Mouse (Mus musculus) lung, adult 2 months (tissue): ENCODE data around the gene Rpl27. TPM values are rescaled to one million over a fixed set of nuclear protein-coding genes. Genes with fewer than 3 reads are reported as not detected.
"Not testable (repeated sequence)": the region's sequence is repeated elsewhere in the genome, so short reads cannot be mapped to it uniquely, and the experiment has no call there.

ENCODE experiments used
- DNase-seq: peaks from one replicate; pipeline ENCODE4 v3.0.0; 2022
- H3K4me1 ChIP-seq: fragments of 200-500 bp; 2 replicates; pipeline ENCODE4 v1.6.1; 2011; ENCODE audit warnings: low read length; ENCODE audit not compliant: control insufficient read depth, insufficient read depth
- H3K4me3 ChIP-seq: fragments of 200-500 bp; replicated peaks from 2 replicates; pipeline ENCODE3; 2011; ENCODE audit warnings: low read depth, mild to moderate bottlenecking, control low read depth, low read length; ENCODE audit errors: extremely low read depth
- CTCF ChIP-seq: fragments of 200-500 bp; IDR thresholded peaks from 2 replicates; pipeline ENCODE4 v1.5.1; 2011; ENCODE audit warnings: mild to moderate bottlenecking, low read length, control low read depth; ENCODE audit not compliant: insufficient read depth
- POLR2A ChIP-seq: fragments of 200-500 bp; IDR thresholded peaks from 2 replicates; pipeline ENCODE4 v1.6.1; 2011; ENCODE audit warnings: low read depth, mild to moderate bottlenecking, control low read depth, low read length, borderline replicate concordance; ENCODE audit errors: extremely low read depth
- WGBS: fragments of 180-500 bp; shearing (Covaris S2); methylation state at CpG from one replicate; pipeline ENCODE4 v1.1.7; 2018; 5-methylcytosine and 5-hydroxymethylcytosine counted together
- polyA plus RNA-seq: library from polyadenylated mRNA; depleted of rRNA; stranded (reverse); fragments of >200 nt; gene quantifications from 2 replicates; pipeline ENCODE4 v1.2.3, GENCODE M21; 2012

Gene Rpl27
- polyA plus RNA-seq, 1 experiment = 221 TPM

DNA sequence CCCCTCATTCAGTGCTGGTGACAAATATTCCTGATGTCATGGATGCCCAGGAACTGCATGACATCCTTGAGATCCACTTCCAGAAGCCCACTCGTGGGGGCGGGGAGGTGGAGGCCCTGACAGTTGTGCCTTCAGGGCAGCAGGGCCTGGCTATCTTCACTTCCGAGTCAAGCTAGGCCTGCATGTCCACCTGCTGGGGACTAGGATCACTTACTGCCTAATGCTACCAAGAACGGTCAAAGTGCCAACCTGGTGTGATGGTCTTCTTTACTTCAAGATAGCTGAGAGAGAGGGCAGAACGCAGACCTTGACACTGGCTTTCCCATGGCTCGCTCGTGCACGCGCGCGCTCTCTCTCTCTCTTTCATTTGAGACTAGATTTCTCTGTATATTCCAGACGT is 16.1 kb downstream of the Rpl27 start:
- Histone ChIP-seq H3K4me1 (peaks cover 11% of the 10 kb centered on the region; the same call in 1 of the 2 replicates), H3K4me3 (no peak overlapping the region)
- 83% methylated on average over 12 of the region's 12 CpGs for WGBS
- TF ChIP-seq CTCF (no peak), POLR2A (no peak)
- no peak for DNase-seq

DNA sequence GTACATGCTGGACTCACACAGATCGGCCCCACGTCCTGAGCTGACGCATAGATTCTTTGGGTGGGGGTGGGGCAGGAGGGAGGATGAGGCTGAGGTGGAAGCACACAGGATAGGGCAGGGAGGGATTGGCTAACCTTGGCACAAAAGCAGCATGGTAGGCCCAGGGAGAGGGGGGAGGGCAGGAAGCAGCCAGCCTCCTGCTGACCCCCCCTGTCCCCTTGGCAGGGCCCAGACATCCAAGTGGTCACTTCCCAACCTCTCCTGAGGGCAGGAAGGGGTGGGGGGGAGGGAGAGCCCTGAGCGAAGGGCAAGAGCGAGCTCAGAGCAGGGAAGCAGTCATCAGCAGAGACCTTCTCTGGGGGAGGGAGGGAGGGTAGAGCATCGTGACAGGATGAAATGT is 17.6 kb downstream of the Rpl27 start:
- Histone ChIP-seq H3K4me1 (peaks cover 15% of the 10 kb centered on the region; the same call in 1 of the 2 replicates), H3K4me3 (no peak overlapping the region)
- no peak for TF ChIP-seq CTCF
- TF ChIP-seq POLR2A = no peak
- DNase-seq = no peak
- WGBS = 34% methylated on average over 6 of the region's 6 CpGs

DNA sequence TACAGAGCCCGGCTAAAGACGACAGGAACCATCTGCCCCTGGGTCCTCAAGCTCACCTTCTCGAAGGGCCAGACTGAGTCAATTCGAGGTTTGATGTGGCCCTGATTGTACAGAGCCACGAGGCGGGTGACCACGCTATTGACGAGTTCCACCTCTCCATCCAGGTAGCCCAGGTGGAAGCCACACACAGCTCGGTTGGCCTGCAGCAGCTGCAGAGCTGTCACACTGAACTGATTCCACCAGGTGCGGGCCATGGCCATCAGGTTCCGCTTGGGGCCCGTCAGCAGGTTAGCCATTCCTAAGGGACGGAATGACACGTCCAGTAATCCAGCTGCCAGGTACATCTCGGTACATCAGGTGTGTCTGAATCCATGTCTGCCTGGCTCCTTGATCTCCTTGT is 18.2 kb downstream of the Rpl27 start:
- Histone ChIP-seq H3K4me1 (peaks cover 15% of the 10 kb centered on the region; the same call in 1 of the 2 replicates), H3K4me3 (no peak overlapping the region)
- 81% methylated on average over 15 of the region's 15 CpGs for WGBS
- TF ChIP-seq CTCF (no peak), POLR2A (no peak)
- DNase-seq = no peak

DNA sequence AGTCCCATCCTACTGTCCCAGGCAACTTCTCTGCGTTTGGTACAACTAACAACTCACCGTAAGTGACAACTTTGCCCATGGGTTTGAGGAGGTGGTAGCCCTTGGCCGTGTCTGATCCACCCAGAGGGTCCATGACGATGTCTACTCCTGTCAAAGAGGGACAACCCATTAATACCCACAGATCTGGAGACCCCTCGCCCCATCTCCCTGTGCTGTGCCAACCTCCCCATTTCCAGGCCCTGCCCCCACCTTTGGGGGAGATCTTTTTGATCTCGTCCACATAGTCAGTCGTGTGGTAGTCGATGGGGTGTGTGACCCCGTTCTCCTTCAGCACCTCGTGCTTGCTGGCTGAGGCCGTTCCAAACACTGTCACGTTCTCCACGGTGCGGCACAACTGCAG is 20.0 kb downstream of the Rpl27 start:
- no peak for DNase-seq
- 90% methylated on average over 14 of the region's 14 CpGs for WGBS
- Histone ChIP-seq H3K4me3 (no peak overlapping the region), H3K4me1 (peaks cover 15% of the 10 kb centered on the region)
- TF ChIP-seq POLR2A (no peak), CTCF (no peak)

DNA sequence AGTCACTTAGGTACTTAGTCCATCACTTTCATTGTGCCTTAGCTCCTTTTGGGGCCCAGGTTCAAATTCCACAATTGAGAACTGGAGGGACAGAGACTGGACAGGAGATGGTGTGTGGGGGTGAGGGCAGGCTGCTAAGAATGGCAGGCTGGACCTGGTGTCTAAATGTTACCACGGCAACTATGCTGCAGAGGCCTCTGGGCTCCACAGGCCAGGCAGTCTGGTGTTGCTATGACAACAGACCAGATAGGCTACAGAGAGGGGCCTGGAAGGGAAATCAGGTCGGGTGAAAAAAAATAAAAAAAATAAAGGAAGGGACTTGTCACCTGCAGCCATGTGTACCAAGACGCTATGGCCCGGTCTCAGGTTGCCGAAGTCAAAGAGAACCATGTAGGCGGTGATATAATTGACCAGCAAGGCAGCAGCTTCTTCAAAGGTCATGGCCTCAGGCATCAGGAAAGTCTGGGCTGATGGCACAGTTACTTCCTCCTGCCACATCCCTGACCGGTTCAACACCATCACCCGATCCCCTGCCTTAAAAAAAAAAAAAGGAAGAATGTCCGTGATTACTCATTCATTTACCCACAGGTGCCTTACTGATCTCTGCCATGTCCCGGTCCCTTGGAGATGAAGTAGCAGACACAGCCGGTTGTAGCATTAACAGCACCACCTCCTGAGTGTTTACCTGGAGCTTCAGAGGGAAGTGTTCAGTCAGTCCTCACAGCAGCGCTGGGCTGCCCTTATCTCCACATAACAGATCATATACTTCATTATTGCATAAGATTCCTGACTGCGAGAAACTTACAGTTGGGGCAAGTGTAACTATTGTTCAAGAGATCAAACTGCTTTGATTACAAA is 20.7 kb downstream of the Rpl27 start:
- Histone ChIP-seq H3K4me3 (no peak overlapping the region), H3K4me1 (peaks cover 17% of the 10 kb centered on the region)
- 22% methylated on average over 13 of the region's 13 CpGs for WGBS
- TF ChIP-seq CTCF (no peak), POLR2A (no peak)
- no peak for DNase-seq

DNA sequence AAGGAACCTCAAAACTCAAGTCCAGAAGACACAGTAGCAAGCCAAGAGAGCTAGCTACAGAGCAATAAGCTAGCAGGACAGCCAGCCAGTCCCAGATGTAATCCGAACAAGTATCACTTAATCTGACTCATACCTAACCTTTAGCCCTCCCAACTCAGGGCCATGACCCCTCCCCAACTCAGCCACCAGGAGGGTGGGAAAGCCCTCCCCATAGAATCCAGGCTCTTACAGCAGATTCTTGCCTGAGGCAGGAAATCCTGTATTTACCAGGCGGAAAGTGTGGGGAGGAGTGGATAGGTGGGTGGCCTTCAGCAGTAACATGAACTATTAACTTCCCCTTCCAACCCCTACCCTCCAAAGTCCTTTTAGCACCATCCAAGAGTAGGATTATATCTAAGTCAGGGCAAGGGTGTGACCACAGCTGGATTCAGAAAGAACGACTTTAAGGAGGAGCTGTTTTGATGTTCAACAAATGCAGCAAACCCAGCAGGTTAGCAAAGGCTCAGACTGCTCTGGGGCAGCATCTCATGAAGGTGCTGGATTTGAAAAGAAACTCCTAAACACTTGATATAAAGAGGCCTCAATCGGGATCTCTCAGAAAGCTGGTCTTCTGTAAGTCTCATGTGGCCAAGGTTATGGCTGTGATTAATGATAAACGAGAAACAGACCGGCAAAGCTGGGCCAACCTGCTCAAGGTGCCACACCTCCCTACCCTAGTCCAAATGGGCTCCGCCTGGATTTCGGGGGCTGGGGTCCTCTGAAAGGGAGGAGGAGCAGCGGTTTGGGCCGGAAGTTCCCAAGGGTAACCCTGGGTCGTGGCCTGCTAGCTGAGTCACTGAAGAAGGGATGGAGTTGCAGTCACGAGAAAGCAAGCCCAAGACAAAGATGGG is 22.4 kb downstream of the Rpl27 start, which contains the start of gene Rnd2:
Gene Rnd2 (plus strand): TSS at position 789 of the 890 bp plus-strand sequence.
- Histone ChIP-seq H3K4me1 (peaks cover 15% of the 10 kb centered on the region), H3K4me3 (peak within 1 kb of the TSS; percentile 96)
- peak; percentile 39 for DNase-seq
- 8% methylated on average over 12 of the region's 12 CpGs for WGBS
- no peak for TF ChIP-seq CTCF
- no peak for TF ChIP-seq POLR2A

DNA sequence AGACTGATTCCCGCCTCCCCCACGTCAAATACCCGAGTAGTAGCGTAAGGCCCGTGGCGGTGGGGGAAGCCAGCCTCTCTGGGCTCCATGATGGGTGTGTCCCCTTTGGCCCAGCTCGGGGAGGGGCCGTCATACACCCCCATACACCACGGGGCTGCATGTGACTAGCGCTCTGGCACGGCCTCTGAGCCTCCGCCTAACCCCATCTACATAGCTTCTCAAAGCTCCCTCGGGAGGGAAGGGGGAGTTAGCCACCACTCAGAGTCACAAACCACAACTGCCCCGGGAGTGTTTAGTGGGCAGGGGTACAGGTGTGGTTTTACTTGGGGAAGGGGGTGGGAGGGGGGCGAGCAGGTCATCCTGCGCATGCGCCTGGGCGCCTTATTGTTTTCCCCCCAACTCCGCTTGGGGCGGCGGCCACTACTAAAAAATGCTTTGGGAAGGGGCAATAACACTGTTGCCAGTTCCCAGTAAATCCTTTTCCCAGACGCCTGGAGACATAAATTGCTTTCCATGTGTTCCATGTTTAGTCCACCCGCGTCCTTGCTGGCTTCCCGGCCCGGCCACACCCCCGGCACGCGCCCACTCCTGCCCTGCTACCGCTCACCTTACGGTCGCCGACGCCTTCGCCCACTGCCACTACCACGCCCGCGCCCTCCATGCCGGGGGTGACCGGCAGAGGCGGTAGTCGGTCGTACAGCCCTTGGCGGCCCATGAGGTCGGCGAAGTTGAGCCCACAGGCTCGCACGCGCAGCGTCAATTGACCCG is 23.2 kb downstream of the Rpl27 start:
- Histone ChIP-seq H3K4me3 (peak overlapping the region; percentile 96), H3K4me1 (peaks cover 6% of the 10 kb centered on the region)
- no peak for TF ChIP-seq POLR2A
- TF ChIP-seq CTCF = no peak
- DNase-seq = peak; percentile 70
- WGBS = under 1% methylated on average over 51 of the region's 51 CpGs

DNA sequence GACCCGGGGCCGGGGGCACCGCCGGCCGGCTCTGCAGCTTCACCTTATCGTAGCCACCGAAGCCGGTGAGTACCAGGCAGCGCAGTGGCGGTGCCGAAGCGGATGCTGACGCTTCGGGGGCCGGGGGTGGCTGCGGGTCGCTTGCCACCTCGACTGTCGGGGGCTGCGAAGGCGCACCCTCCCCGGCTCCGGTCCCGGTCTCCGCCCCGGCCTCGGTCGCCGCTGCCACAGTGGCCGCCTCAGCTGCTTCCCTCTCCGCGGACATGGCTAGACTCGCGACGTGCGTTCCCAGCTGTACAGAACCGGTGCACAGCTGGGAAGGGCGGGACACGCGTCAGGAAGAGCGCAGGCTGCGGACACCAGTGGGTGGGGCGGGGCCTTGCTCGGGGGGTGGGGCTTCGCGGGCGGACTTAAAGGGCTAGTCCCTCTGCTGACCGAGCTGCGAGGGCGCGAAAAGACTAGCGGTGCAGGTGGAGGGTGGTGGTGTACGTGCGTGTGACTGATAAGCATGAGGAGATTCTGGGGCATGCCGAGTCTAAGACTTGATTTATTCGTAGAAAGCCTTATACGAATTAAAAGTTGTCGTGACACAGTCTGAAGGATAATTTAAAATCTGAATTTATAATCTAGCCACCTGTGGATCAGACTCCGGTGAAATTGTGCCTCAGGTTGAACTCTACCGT is 23.9 kb downstream of the Rpl27 start, which contains the start of gene Vat1:
Gene Vat1 (minus strand): TSS at position 362 of the 683 bp plus-strand sequence.
- TF ChIP-seq CTCF = no peak
- TF ChIP-seq POLR2A = peak; percentile 89; the same call in 1 of the 2 replicates
- Histone ChIP-seq H3K4me3 (peak within 1 kb of the TSS; percentile 96), H3K4me1 (peaks cover 6% of the 10 kb centered on the region)
- DNase-seq = peak; percentile 74
- WGBS = under 1% methylated on average over 60 of the region's 60 CpGs

DNA sequence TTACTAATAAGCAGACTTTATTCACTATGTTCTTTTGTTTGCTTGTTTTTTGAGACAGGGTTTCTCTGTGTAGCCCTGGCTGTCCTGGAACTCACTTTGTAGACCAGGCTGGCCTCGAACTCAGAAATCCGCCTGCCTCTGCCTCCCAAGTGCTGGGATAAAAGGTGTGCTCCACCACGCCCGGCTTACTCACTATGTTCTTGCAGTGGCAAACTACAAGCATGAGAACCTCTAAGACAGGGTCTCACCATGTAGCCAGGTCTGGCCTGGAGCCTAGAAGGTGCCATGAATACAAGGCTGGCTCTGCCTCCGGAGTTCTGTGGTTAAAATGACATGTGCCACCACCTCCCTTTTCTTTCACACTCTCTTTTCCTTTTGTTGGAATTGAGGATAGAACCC is 24.5 kb downstream of the Rpl27 start:
- not testable (repeated sequence) for DNase-seq, H3K4me1 ChIP-seq, H3K4me3 ChIP-seq
- 52% methylated on average over 5 of the region's 5 CpGs for WGBS
